Mouse (Mus musculus): ENCODE data around the gene Gadd45b.
A peak's percentile ranks its signal among the peaks of the same experiment; 100 is the strongest.

DNA sequence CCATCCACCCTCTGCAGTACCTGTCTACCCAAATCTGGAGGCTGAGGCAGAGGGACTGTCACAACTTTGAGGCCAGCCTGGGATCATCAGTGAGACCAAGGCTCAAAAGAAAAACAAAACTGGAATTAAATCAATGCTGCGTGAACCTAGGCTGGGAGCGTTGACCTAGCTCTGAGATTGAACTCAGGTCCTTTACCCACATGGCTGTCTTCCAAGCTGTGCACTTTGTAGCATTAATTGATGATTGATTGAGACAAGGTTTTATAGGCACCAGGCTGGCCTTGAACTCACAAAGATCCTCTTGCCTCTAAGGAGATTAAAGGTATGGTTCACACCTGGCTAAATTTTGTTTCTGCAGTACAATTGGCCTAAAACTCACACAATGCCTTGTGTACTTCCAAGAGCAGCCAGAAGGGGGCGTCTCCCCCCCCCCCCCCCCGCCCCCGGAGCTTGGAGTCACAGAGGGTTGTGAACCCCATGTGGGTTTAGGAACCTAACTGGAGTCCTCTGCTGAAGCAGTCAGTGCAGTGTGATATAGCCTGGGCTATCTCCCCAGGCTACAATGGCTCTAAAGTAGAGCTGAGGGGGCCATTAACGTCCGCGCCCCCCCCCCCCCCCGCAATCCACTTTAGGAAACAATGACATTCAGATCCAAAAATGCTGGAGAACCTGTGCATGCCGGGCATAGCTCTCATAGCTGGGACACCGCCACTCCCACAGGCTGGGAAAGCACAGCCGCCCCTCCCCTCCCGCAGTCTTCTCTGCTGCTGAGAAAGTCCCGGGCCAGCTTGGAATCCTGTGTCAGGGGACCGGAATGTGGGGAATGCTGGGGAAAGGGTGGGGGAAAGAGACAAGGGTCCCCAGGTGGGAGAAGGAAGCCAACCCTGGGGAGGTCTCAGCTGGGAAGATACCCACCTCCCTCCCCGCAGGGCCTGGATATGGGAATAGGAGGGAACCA is 31.0 kb downstream of the Gadd45b start:
- TF ChIP-seq IRF4 (IDR thresholded peaks at IDR 0.05; ENCODE audit: low read depth, low read length) (no peak), POLR2A (IDR thresholded peaks at IDR 0.05; ENCODE audit: low read depth, low read length) (no peak), CTCF (conservative IDR thresholded peaks at IDR 0.05 in 1 of 2, IDR thresholded peaks at IDR 0.05 in 1 of 2; ENCODE audit: low read depth in 2 of 2, low read length in 2 of 2) (peak; percentile 54 to 65), TCF12 (IDR thresholded peaks at IDR 0.05; ENCODE audit: low read depth, low read length) (no peak), EP300 (IDR thresholded peaks at IDR 0.05; ENCODE audit: low read length) (no peak)

Measured in CH12.LX (cell line).